Mouse (Mus musculus): Measurements from ENCODE around the gene Dnaja3. TPM values are rescaled to one million over a fixed set of nuclear protein-coding genes. Genes with fewer than 3 reads are reported as not detected.
"Not testable (repeated sequence)": the region's sequence is repeated elsewhere in the genome, so short reads cannot be mapped to it uniquely, and the experiment has no call there.

Dnaja3 gene
- polyA plus RNA-seq, 1 experiment from 2014 or later = 71.9 TPM

GRCm38 (mm10) chr16:4727963-4728362, 88.2 kb downstream of the Dnaja3 start:
- no peaks in the 10 kb centered on the region for H3K36me3 ChIP-seq (ENCODE audit: control insufficient read depth, insufficient read depth, low read length)
- H3K27ac ChIP-seq (ENCODE audit: low read depth, low read length) = no peak overlapping the region
- H3K9ac ChIP-seq (ENCODE audit: low read depth, low read length) = no peak overlapping the region
- no peak overlapping the region for H3K4me2 ChIP-seq (ENCODE audit: low read length)
- no peak overlapping the region for H3K4me3 ChIP-seq (ENCODE audit: low read length)
- H3K27me3 ChIP-seq (replicated peaks; ENCODE audit: control insufficient read depth, insufficient read depth, low read length) = no peaks in the 10 kb centered on the region
- H3K9me3 ChIP-seq (ENCODE audit: control insufficient read depth, low read length) = no peaks in the 10 kb centered on the region
- no peak for ATAC-seq
- 79% methylated on average over 1 of the region's 1 CpGs for WGBS
- peaks cover 10% of the 10 kb centered on the region for H3K4me1 ChIP-seq (ENCODE audit: control insufficient read depth, insufficient read depth, low read depth, low read length)

- no peaks in the 10 kb centered on the region for H3K27me3 ChIP-seq (replicated peaks; ENCODE audit: control insufficient read depth, insufficient read depth, low read length)
- peaks cover 10% of the 10 kb centered on the region for H3K4me1 ChIP-seq (ENCODE audit: control insufficient read depth, insufficient read depth, low read depth, low read length)
- no peaks in the 10 kb centered on the region for H3K36me3 ChIP-seq (ENCODE audit: control insufficient read depth, insufficient read depth, low read length)
- WGBS = 66% methylated on average over 3 of the region's 3 CpGs
- H3K9ac ChIP-seq (ENCODE audit: low read depth, low read length) = no peak overlapping the region
- H3K27ac ChIP-seq (ENCODE audit: low read depth, low read length) = no peak overlapping the region
- no peak overlapping the region for H3K4me3 ChIP-seq (ENCODE audit: low read length)
- H3K4me2 ChIP-seq (ENCODE audit: low read length) = no peak overlapping the region
- no peaks in the 10 kb centered on the region for H3K9me3 ChIP-seq (ENCODE audit: control insufficient read depth, low read length)
- no peak for ATAC-seq
Measured at GRCm38 (mm10) chr16:4730776-4731358, 91.1 kb downstream of the Dnaja3 start.

GRCm38 (mm10) chr16:4736262-4736661, 96.5 kb downstream of the Dnaja3 start:
- ATAC-seq = no peak
- Histone ChIP-seq H3K9me3 (ENCODE audit: control insufficient read depth, low read length) (no peaks in the 10 kb centered on the region), H3K4me3 (ENCODE audit: low read length) (no peak overlapping the region), H3K9ac (ENCODE audit: low read depth, low read length) (no peak overlapping the region), H3K36me3 (ENCODE audit: control insufficient read depth, insufficient read depth, low read length) (no peaks in the 10 kb centered on the region), H3K4me1 (ENCODE audit: control insufficient read depth, insufficient read depth, low read depth, low read length) (no peaks in the 10 kb centered on the region), H3K27me3 (replicated peaks; ENCODE audit: control insufficient read depth, insufficient read depth, low read length) (no peaks in the 10 kb centered on the region), H3K27ac (ENCODE audit: low read depth, low read length) (no peak overlapping the region), H3K4me2 (ENCODE audit: low read length) (no peak overlapping the region)
- 93% methylated on average over 2 of the region's 2 CpGs for WGBS

GRCm38 (mm10) chr16:4739994-4740393, 100.2 kb downstream of the Dnaja3 start:
- no peaks in the 10 kb centered on the region for H3K4me1 ChIP-seq (ENCODE audit: control insufficient read depth, insufficient read depth, low read depth, low read length)
- no peak overlapping the region for H3K27ac ChIP-seq (ENCODE audit: low read depth, low read length)
- no peaks in the 10 kb centered on the region for H3K9me3 ChIP-seq (ENCODE audit: control insufficient read depth, low read length)
- no peaks in the 10 kb centered on the region for H3K36me3 ChIP-seq (ENCODE audit: control insufficient read depth, insufficient read depth, low read length)
- H3K27me3 ChIP-seq (replicated peaks; ENCODE audit: control insufficient read depth, insufficient read depth, low read length) = no peaks in the 10 kb centered on the region
- H3K4me2 ChIP-seq (ENCODE audit: low read length) = no peak overlapping the region
- 83% methylated on average over 2 of the region's 2 CpGs for WGBS
- ATAC-seq = no peak
- H3K9ac ChIP-seq (ENCODE audit: low read depth, low read length) = no peak overlapping the region
- no peak overlapping the region for H3K4me3 ChIP-seq (ENCODE audit: low read length)

GRCm38 (mm10) chr16:4742186-4742585, 102.4 kb downstream of the Dnaja3 start:
- H3K9me3 ChIP-seq (ENCODE audit: control insufficient read depth, low read length) = no peaks in the 10 kb centered on the region
- no peak overlapping the region for H3K4me2 ChIP-seq (ENCODE audit: low read length)
- no peak overlapping the region for H3K27ac ChIP-seq (ENCODE audit: low read depth, low read length)
- no peak overlapping the region for H3K9ac ChIP-seq (ENCODE audit: low read depth, low read length)
- H3K4me1 ChIP-seq (ENCODE audit: control insufficient read depth, insufficient read depth, low read depth, low read length) = no peaks in the 10 kb centered on the region
- H3K36me3 ChIP-seq (ENCODE audit: control insufficient read depth, insufficient read depth, low read length) = no peaks in the 10 kb centered on the region
- H3K27me3 ChIP-seq (replicated peaks; ENCODE audit: control insufficient read depth, insufficient read depth, low read length) = no peaks in the 10 kb centered on the region
- no peak overlapping the region for H3K4me3 ChIP-seq (ENCODE audit: low read length)
- 98% methylated on average over 1 of the region's 1 CpGs for WGBS
- no peak for ATAC-seq

- H3K9ac ChIP-seq (ENCODE audit: low read depth, low read length) = no peak overlapping the region
- no peaks in the 10 kb centered on the region for H3K9me3 ChIP-seq (ENCODE audit: control insufficient read depth, low read length)
- no peak for ATAC-seq
- H3K4me2 ChIP-seq (ENCODE audit: low read length) = no peak overlapping the region
- no peaks in the 10 kb centered on the region for H3K27me3 ChIP-seq (replicated peaks; ENCODE audit: control insufficient read depth, insufficient read depth, low read length)
- H3K36me3 ChIP-seq (ENCODE audit: control insufficient read depth, insufficient read depth, low read length) = no peaks in the 10 kb centered on the region
- H3K27ac ChIP-seq (ENCODE audit: low read depth, low read length) = no peak overlapping the region
- 98% methylated on average over 3 of the region's 3 CpGs for WGBS
- no peak overlapping the region for H3K4me3 ChIP-seq (ENCODE audit: low read length)
- no peaks in the 10 kb centered on the region; the same call in 1 of the 2 replicates for H3K4me1 ChIP-seq (ENCODE audit: control insufficient read depth, insufficient read depth, low read depth, low read length)
Measured at GRCm38 (mm10) chr16:4752155-4752554, 112.4 kb downstream of the Dnaja3 start.

GRCm38 (mm10) chr16:4754045-4754444, 114.3 kb downstream of the Dnaja3 start:
- no peak overlapping the region for H3K27ac ChIP-seq (ENCODE audit: low read depth, low read length)
- H3K4me3 ChIP-seq (ENCODE audit: low read length) = no peak overlapping the region
- no peaks in the 10 kb centered on the region for H3K36me3 ChIP-seq (ENCODE audit: control insufficient read depth, insufficient read depth, low read length)
- no peak overlapping the region for H3K9ac ChIP-seq (ENCODE audit: low read depth, low read length)
- peaks cover 2% of the 10 kb centered on the region for H3K4me1 ChIP-seq (ENCODE audit: control insufficient read depth, insufficient read depth, low read depth, low read length)
- 85% methylated on average over 3 of the region's 3 CpGs for WGBS
- H3K27me3 ChIP-seq (replicated peaks; ENCODE audit: control insufficient read depth, insufficient read depth, low read length) = no peaks in the 10 kb centered on the region
- ATAC-seq = no peak
- H3K9me3 ChIP-seq (ENCODE audit: control insufficient read depth, low read length) = no peaks in the 10 kb centered on the region
- H3K4me2 ChIP-seq (ENCODE audit: low read length) = no peak overlapping the region

GRCm38 (mm10) chr16:4756660-4757335, 117.0 kb downstream of the Dnaja3 start:
- not testable (repeated sequence) for H3K27me3 ChIP-seq (replicated peaks; ENCODE audit: control insufficient read depth, insufficient read depth, low read length); H3K4me1 ChIP-seq (ENCODE audit: control insufficient read depth, insufficient read depth, low read depth, low read length); H3K9me3 ChIP-seq (ENCODE audit: control insufficient read depth, low read length); H3K36me3 ChIP-seq (ENCODE audit: control insufficient read depth, insufficient read depth, low read length)
- H3K4me3 ChIP-seq (ENCODE audit: low read length) = peak overlapping the region; percentile 44
- H3K9ac ChIP-seq (ENCODE audit: low read depth, low read length) = peak overlapping the region; percentile 66
- peak; percentile 90 for ATAC-seq
- WGBS = 6% methylated on average over 28 of the region's 42 CpGs
- H3K27ac ChIP-seq (ENCODE audit: low read depth, low read length) = peak overlapping the region; percentile 77
- peak overlapping the region; percentile 55 for H3K4me2 ChIP-seq (ENCODE audit: low read length)
